Mouse (Mus musculus): ENCODE measurements around the gene Ccnyl1. TPM values are rescaled to one million over a fixed set of nuclear protein-coding genes. Genes with fewer than 3 reads are reported as not detected.

Ccnyl1 gene
- polyA plus RNA-seq, 1 experiment from 2014 or later = 6.1 TPM

DNA sequence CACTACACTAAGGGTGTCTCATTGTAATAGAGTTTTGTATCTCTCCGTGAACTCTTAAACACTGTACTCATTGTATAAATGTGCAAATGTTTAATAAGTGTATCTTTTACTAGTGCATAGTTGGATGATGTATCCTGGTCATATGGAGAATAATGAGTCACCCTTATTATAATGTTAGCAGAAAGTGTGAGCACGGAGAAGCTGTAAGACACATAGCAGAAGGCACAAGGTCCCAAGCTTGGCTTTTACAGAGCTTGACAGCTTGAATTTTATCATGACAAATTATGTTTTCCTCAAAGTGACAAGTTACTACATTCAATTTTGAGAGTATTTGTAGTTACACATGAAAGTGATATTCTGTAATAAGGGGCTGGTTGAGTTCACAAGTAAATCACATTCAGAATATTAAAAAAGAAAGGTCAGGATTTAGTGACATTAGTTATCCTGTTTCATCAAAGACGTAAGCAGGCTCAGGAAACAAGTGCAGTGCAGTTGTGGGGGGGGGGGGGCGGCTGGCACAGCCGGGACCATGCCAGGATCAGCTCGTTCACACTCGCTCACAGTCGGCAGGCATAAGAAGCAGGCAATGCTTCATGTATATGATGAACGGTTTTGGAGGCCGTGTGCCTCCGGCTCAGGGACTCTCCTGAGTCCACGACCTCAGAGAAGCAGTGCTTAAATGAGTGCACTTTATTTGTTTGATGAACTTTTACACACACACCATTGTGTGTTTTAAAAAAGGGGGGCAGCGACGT, 21.9 kb downstream of the Ccnyl1 start:
- H3K9me3 ChIP-seq = no peaks in the 10 kb centered on the region
- H3K4me1 ChIP-seq = no peaks in the 10 kb centered on the region
- no peaks in the 10 kb centered on the region for H3K27me3 ChIP-seq (replicated peaks; ENCODE audit: low read depth, poor library complexity, severe bottlenecking)
- no peak overlapping the region for H3K4me3 ChIP-seq
- DNase-seq (ENCODE audit: low spot score) = no peak
- peaks cover 48% of the 10 kb centered on the region for H3K36me3 ChIP-seq (replicated peaks)
- no peak overlapping the region for H3K27ac ChIP-seq (replicated peaks)
- 89% methylated on average over 14 of the region's 14 CpGs for WGBS

DNA sequence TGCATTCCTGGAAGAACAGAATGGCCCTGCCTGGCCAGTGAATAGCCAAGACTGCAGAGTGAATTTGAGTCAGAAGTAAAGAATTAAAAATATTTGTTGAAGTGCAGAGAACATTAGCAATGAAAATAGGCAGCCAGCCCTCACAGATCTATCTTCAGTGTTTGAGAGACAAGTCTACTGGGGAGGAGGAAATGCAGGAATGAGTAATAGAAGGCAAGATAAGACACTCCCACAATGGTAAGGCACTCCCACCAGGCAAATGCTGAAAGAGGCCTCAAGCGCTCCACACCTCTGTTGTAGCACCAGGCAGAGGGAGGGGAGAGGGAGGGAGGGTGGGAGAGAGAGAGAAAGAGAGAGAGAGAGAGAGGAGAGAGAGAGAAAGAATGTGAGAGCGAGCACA, 25.2 kb downstream of the Ccnyl1 start:
- H3K36me3 ChIP-seq (replicated peaks) = peaks cover 64% of the 10 kb centered on the region
- no peaks in the 10 kb centered on the region for H3K27me3 ChIP-seq (replicated peaks; ENCODE audit: low read depth, poor library complexity, severe bottlenecking)
- H3K9me3 ChIP-seq = no peaks in the 10 kb centered on the region
- 77% methylated on average over 2 of the region's 2 CpGs for WGBS
- no peaks in the 10 kb centered on the region for H3K4me1 ChIP-seq
- no peak overlapping the region for H3K27ac ChIP-seq (replicated peaks)
- DNase-seq (ENCODE audit: low spot score) = no peak
- H3K4me3 ChIP-seq = no peak overlapping the region

DNA sequence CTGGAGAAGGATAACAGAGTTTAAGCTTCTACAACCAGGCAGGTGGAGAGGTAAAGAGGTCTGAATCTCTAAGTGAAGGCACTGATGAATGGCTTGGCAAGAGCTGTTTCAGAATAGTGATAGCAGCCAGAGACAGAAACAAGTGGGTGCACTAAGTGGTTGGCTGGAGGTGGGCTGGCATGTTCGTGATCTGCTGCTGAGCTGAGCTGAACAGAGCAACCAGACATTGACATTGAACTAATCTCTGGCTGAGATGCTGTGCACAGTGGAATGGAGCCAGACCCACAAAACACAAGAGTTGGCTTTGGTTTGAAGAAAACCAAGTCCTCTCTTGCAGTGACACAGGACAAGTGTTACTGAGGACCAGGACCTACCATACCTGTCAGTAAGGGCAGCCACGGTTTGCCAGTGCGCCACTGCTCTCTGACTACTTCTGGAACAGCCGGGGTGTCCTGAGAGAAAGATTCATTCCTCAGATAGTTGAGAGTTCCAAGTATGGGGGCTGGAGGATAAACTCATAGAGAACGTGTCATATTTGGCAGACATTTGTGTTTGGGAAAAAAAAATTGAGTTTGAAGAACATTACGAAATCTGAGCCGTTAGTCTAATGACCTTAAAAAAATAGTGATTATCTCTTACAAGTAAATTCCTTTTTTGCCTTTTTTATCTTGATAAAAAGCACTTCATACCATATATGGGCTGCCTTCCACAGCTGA, 26.5 kb downstream of the Ccnyl1 start:
- Histone ChIP-seq H3K4me1 (no peaks in the 10 kb centered on the region), H3K27ac (replicated peaks) (no peak overlapping the region), H3K36me3 (replicated peaks) (peaks cover 76% of the 10 kb centered on the region), H3K9me3 (no peaks in the 10 kb centered on the region), H3K4me3 (no peak overlapping the region), H3K27me3 (replicated peaks; ENCODE audit: low read depth, poor library complexity, severe bottlenecking) (no peaks in the 10 kb centered on the region)
- 94% methylated on average over 7 of the region's 7 CpGs for WGBS
- DNase-seq (ENCODE audit: low spot score) = no peak

DNA sequence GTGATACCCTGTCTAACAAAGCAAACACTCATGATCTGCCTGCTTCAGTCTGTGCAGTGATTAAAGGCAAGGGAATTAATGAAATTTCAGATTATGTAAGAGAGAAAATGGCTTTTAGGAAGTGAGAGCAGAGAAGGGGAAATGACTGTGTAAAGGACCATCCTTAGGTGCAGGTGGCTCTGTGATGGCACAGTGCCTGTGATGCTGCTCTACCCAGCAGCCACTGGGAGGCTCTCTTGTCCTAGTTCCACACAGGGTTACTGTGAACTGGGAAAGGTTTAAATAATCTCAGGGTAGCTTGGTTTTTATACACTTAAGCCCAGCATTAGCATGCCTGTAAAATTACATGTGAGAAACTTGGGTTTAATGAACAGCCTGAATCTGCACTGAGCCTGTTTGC, 27.2 kb downstream of the Ccnyl1 start:
- H3K36me3 ChIP-seq (replicated peaks) = peaks cover 81% of the 10 kb centered on the region
- no peak for DNase-seq (ENCODE audit: low spot score)
- H3K4me1 ChIP-seq = no peaks in the 10 kb centered on the region

DNA sequence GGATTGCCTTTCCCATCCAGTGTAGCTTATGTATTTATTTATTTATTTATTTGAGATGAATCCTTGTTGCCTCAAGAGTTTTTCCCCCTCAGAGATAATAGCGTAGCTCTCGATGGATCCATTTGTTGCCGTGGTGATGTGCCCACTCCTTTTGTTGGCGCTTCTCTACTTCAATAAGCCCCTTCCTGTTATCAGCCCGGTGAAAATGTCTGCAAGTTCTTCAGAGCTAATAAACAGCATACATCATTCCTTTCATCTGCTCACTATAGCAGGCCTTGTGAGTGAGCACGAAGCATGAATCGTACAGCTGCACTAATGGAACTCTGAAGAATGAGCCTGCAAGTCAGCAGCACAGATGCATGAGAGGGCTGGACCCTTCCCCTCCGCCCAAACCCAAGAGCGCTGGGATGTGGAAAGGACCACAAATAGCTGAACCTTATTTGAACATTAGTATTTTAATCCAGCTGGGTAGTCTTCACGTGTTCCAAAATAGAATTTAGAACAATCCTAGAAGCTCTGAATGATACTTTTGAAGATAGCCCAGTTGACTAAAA, 30.9 kb downstream of the Ccnyl1 start:
- no peak for DNase-seq (ENCODE audit: low spot score)
- Histone ChIP-seq H3K27me3 (replicated peaks; ENCODE audit: low read depth, poor library complexity, severe bottlenecking) (no peaks in the 10 kb centered on the region), H3K27ac (replicated peaks) (no peak overlapping the region), H3K4me1 (no peaks in the 10 kb centered on the region), H3K36me3 (replicated peaks) (peaks cover 80% of the 10 kb centered on the region), H3K9me3 (no peaks in the 10 kb centered on the region), H3K4me3 (no peak overlapping the region)
- 83% methylated on average over 10 of the region's 10 CpGs for WGBS

More for the DNA sequence above, 27.2 kb downstream of the Ccnyl1 start:
- no peak overlapping the region for H3K4me3 ChIP-seq
- no peaks in the 10 kb centered on the region for H3K27me3 ChIP-seq (replicated peaks; ENCODE audit: low read depth, poor library complexity, severe bottlenecking)
- no peaks in the 10 kb centered on the region for H3K9me3 ChIP-seq
- no peak overlapping the region for H3K27ac ChIP-seq (replicated peaks)

DNA sequence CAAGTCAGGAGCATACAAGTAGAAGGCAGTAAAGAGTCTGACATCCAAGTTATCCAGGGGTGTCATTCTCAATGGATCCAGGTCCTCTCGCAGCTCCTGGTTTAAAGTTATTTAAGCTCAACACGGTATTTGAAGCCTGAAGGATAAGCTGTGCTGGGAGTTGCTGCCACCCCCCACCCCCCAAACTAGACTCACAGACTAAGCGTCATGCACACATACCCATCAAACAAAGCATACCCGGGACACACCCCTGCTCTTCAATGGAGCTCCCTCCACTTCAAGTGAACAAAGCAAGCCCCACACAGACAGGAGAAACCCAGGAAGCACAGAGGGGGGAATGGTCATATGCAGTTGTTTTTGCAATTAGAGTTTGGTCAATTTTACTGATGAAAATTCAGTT, 39.8 kb downstream of the Ccnyl1 start:
- Histone ChIP-seq H3K27ac (replicated peaks) (no peak overlapping the region), H3K27me3 (replicated peaks; ENCODE audit: low read depth, poor library complexity, severe bottlenecking) (peaks cover 39% of the 10 kb centered on the region), H3K9me3 (no peaks in the 10 kb centered on the region), H3K36me3 (replicated peaks) (peaks cover 16% of the 10 kb centered on the region), H3K4me1 (peaks cover 28% of the 10 kb centered on the region), H3K4me3 (no peak overlapping the region)
- WGBS = 76% methylated on average over 4 of the region's 4 CpGs
- no peak for DNase-seq (ENCODE audit: low spot score)

DNA sequence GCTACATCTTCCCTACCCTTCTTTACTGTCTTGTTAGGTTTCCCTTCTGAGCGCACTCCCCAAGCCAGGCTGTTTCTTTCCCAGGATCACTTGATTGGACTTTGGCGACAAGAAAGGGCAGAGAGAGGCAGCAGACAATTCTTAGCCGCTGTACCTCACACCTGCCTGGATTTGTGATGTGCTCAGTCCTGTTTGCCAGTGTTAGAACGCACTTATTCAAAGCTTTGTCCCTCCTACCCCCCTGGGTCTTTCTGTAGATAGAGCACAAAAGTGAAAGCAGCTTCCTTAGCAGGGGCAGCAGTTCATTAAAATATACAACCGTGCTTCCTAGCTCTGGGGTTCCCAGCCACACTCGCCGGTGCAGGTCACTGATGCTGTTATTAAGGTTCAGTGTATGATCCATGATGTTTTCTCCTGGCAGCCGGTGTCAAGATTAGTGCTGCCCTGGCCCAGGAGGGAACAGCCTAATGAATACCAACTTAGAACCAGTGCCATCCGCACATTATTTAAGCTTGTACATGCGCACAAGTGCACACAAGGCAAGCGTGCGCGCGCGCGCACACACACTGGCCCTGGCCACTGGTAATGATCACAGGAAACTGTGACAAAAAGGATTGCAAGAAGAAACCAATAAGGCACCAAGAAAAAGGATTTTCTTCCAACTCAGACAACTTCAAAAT, 41.2 kb downstream of the Ccnyl1 start:
- H3K4me3 ChIP-seq = peak overlapping the region; percentile 71; the same call in 1 of the 2 replicates
- peaks cover 43% of the 10 kb centered on the region for H3K4me1 ChIP-seq
- no peaks in the 10 kb centered on the region for H3K9me3 ChIP-seq
- no peak for DNase-seq (ENCODE audit: low spot score)
- H3K36me3 ChIP-seq (replicated peaks) = 0 out of 2 replicates have a peak, but pooled peaks cover 10% of the 10 kb centered on the region
- 62% methylated on average over 16 of the region's 16 CpGs for WGBS
- H3K27me3 ChIP-seq (replicated peaks; ENCODE audit: low read depth, poor library complexity, severe bottlenecking) = peaks cover 54% of the 10 kb centered on the region
- no peak overlapping the region for H3K27ac ChIP-seq (replicated peaks)

DNA sequence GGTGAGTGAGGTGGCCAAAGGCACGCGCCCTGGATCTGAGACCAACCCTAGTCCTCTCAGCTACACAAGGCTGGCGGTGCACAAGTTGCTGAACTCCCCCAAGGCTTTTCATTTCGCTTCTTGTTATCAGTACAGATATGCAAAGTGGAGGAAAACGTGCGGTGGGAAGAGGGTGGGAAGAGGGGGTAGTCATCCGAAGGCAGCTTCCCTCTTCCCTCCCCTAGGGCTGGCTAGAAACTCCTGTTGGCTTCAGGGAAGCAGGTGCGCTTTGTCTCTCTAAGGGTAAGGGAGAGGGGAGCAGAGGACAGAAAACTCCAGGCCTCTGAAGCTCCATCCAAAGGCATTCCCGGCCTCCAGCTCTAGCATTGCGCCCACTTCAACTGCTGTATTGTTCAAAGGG, 41.9 kb downstream of the Ccnyl1 start:
- Histone ChIP-seq H3K27ac (replicated peaks) (no peak overlapping the region), H3K36me3 (replicated peaks) (0 out of 2 replicates have a peak, but pooled peaks cover 10% of the 10 kb centered on the region), H3K9me3 (no peaks in the 10 kb centered on the region), H3K4me3 (peak overlapping the region; percentile 71; the same call in 1 of the 2 replicates), H3K4me1 (peaks cover 49% of the 10 kb centered on the region), H3K27me3 (replicated peaks; ENCODE audit: low read depth, poor library complexity, severe bottlenecking) (peaks cover 60% of the 10 kb centered on the region)
- no peak for DNase-seq (ENCODE audit: low spot score)
- 36% methylated on average over 10 of the region's 10 CpGs for WGBS

DNA sequence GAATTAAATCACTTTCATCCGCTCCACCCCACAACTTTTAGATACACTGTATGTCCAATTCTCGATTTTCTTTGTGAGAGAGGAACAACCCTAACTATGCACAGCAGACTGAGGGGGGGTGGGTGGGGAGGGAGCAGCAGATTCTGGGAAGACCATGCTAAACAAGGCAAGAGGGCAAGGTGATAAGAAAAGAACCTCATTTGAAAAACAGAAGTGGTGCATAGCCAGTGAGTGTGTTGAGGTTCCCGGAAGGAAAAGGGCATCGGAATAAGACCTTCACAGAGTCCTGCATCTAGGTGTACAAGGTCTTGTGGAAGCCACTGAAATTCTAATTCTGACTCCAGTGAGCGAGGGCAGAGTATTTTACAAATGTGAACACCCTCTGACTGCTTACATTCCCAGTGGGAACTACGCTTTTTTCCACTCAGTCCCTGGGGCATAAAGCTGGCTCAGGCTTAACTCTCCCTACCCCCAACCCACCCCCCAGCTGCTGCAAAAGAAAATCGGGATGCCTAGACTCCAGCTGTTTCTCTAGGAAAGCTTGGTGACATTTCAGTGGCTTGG, 42.5 kb downstream of the Ccnyl1 start:
- H3K27me3 ChIP-seq (replicated peaks; ENCODE audit: low read depth, poor library complexity, severe bottlenecking) = peaks cover 63% of the 10 kb centered on the region
- H3K27ac ChIP-seq (replicated peaks) = no peak overlapping the region
- 0 out of 2 replicates have a peak, but pooled peaks cover 10% of the 10 kb centered on the region for H3K36me3 ChIP-seq (replicated peaks)
- H3K4me1 ChIP-seq = peaks cover 51% of the 10 kb centered on the region
- peak overlapping the region; percentile 71; the same call in 1 of the 2 replicates for H3K4me3 ChIP-seq
- 44% methylated on average over 7 of the region's 7 CpGs for WGBS
- no peaks in the 10 kb centered on the region for H3K9me3 ChIP-seq
- DNase-seq (ENCODE audit: low spot score) = no peak

DNA sequence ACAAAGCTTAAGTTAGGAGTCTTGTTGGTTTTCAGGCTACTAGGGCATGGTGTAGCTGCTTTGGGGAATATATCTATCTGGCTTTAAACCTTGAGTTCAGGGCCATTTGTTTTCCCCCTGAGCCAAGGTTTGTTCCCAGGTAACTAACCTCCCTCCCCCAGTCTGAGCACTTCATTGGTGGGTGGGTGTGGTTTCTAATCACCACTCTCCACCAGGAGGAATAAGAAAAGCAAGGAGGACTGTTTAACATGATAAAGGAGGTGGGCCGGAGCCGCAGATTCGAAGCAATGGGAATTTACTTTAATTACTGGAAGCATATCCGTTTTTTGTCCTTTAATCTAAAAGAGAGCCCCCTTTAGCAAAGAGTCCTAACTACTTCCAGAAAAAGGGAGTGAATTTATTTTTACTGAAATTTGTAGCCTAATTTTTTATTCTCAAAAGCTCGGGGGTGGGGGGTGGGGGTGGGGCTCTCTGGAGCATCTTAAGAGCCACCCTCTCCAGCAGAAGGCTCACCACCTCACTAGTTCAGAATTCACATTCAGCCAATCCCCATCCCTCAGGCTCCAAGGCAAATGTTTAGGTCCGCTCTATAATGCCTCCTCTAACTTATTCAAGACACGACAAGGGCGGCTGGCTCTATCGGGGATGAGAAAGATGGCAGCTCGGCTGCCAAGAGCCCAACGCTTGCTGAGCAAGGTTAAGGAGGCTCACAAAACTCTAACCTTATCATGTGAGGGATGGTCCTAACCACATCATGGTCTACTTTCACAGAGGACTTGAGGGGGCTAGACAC, 43.4 kb downstream of the Ccnyl1 start:
- H3K4me3 ChIP-seq = peak overlapping the region; percentile 71
- DNase-seq (ENCODE audit: low spot score) = no peak
- 14% methylated on average over 11 of the region's 11 CpGs for WGBS

More for the DNA sequence above, 43.4 kb downstream of the Ccnyl1 start:
- Histone ChIP-seq H3K9me3 (no peaks in the 10 kb centered on the region), H3K27ac (replicated peaks) (0 out of 2 replicates have a peak overlapping the region, but pooled peaks have one; percentile 6), H3K4me1 (peaks cover 60% of the 10 kb centered on the region), H3K36me3 (replicated peaks) (0 out of 2 replicates have a peak, but pooled peaks cover 8% of the 10 kb centered on the region), H3K27me3 (replicated peaks; ENCODE audit: low read depth, poor library complexity, severe bottlenecking) (peaks cover 63% of the 10 kb centered on the region)
